Mouse (Mus musculus) C2C12 (cell line): Measurements from ENCODE around the gene Commd1. TPM values are rescaled to one million over a fixed set of nuclear protein-coding genes. Genes with fewer than 3 reads are reported as not detected.

Source experiments
- H3K27me3 ChIP-seq: one replicate; pipeline ENCODE4 v1.6.1; 2011; ENCODE audit not compliant: control insufficient read depth, insufficient read depth, insufficient read length
- H3K36me3 ChIP-seq: one replicate; pipeline ENCODE4 v1.6.1; 2011; ENCODE audit not compliant: control insufficient read depth, insufficient read depth
- H3K4me3 ChIP-seq: one replicate; pipeline ENCODE4 v1.5.1; 2011; ENCODE audit warnings: mild to moderate bottlenecking, control low read depth; ENCODE audit not compliant: poor library complexity, insufficient read depth, severe bottlenecking
- H3K79me2 ChIP-seq: one replicate; pipeline ENCODE4 v1.6.1; 2011; ENCODE audit not compliant: control insufficient read depth, insufficient read depth
- H3K79me3 ChIP-seq: one replicate; pipeline ENCODE4 v1.6.1; 2011; ENCODE audit warnings: low read depth, control low read depth
- H3ac ChIP-seq: one replicate; pipeline ENCODE3; 2011; ENCODE audit warnings: low read depth; ENCODE audit not compliant: control insufficient read depth, insufficient read length
- CEBPB ChIP-seq: IDR thresholded peaks from one replicate; pipeline ENCODE4 v1.6.1; 2011; ENCODE audit warnings: low read depth, mild to moderate bottlenecking, control low read depth, moderate library complexity
- CTCF ChIP-seq: IDR thresholded peaks from one replicate; pipeline ENCODE4 v1.5.1; 2011; ENCODE audit not compliant: control insufficient read depth, insufficient read depth, insufficient read length
- FOSL1 ChIP-seq: IDR thresholded peaks from one replicate; pipeline ENCODE4 v1.8.0; 2011; ENCODE audit warnings: mild to moderate bottlenecking, low read length; ENCODE audit not compliant: poor library complexity, insufficient read depth, severe bottlenecking
- MAX ChIP-seq: IDR thresholded peaks from one replicate; pipeline ENCODE4 v1.6.1; 2011; ENCODE audit warnings: mild to moderate bottlenecking, control low read depth
- MYOD1 ChIP-seq: IDR thresholded peaks from one replicate; pipeline ENCODE4 v1.6.1; 2011; ENCODE audit warnings: low read depth; ENCODE audit not compliant: control insufficient read depth, insufficient read length
- MYOG ChIP-seq: IDR thresholded peaks from one replicate; pipeline ENCODE4 v1.6.1; 2011; ENCODE audit not compliant: control insufficient read depth, insufficient read length; ENCODE audit errors: extremely low read depth
- USF1 ChIP-seq: IDR thresholded peaks from one replicate; pipeline ENCODE4 v1.6.1; 2011; ENCODE audit warnings: low read depth, mild to moderate bottlenecking, control low read depth, moderate library complexity
- polyA plus RNA-seq: library from polyadenylated mRNA; unstranded; fragments of >200 nt; fragmentation: generic; extraction: Trizol; gene quantifications from one replicate; pipeline ENCODE4 v1.2.1, GENCODE M21; 2012; ENCODE audit warnings: missing spikeins

Commd1 gene
- polyA plus RNA-seq, 1 experiment, result 126 TPM

DNA sequence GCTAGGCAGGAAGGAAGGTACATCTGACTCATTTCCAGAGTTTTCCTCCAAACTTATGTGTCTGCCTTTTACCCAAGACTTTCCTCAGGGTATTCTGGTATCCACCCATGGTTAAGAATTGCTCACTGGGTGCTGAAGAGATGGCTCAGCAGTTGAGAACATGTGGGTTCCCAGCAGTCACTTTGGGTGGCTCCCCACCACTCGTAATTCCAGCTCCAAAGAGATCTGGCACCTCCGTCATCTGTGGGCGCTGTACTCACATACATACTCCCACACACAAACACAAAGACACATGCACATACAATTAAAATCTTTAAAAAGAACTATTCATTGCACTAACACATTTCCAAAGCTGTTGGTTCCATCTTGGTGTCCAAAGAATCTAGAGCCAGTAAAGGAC lies 93.0 kb downstream of the Commd1 start:
- H3K79me3 ChIP-seq, result no peaks in the 10 kb centered on the region
- no peak overlapping the region for H3ac ChIP-seq
- TF ChIP-seq MYOD1, result no peak
- no peaks in the 10 kb centered on the region for H3K79me2 ChIP-seq
- H3K36me3 ChIP-seq, result no peaks in the 10 kb centered on the region
- H3K4me3 ChIP-seq, result no peak overlapping the region
- no peaks in the 10 kb centered on the region for H3K27me3 ChIP-seq

- Histone ChIP-seq H3K79me2 (no peaks in the 10 kb centered on the region), H3K79me3 (no peaks in the 10 kb centered on the region), H3K4me3 (no peak overlapping the region), H3K27me3 (no peaks in the 10 kb centered on the region), H3K36me3 (no peaks in the 10 kb centered on the region), H3ac (no peak overlapping the region)
- TF ChIP-seq MYOG (no peak), CEBPB (no peak), MAX (no peak), USF1 (no peak), CTCF (no peak), FOSL1 (no peak), MYOD1 (no peak)
These were observed 95.2 kb downstream of the Commd1 start for GRCm38 (mm10) chr11:22886991-22887390.

DNA sequence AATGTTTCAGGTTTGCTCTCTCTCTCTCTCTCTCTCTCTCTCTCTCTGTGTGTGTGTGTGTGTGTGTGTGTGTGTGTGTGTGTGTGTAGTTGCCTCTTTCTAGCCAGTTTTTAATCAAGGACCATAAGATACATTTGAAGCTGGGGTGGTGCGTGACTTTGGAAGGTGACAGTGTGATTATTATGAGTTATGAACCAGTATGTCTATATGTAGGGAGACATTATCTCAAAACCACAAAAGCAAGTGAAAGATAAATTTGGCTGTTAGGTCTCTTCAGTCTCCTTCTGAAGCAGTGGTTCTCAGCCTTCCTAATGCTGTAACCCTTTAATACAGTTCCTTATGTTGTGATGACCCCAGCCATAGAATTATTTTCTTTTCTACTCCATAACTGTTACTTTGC lies 96.8 kb downstream of the Commd1 start:
- Histone ChIP-seq H3K36me3 (no peaks in the 10 kb centered on the region), H3K4me3 (no peak overlapping the region), H3K79me3 (no peaks in the 10 kb centered on the region), H3ac (no peak overlapping the region), H3K79me2 (no peaks in the 10 kb centered on the region), H3K27me3 (no peaks in the 10 kb centered on the region)
- TF ChIP-seq FOSL1 (no peak), USF1 (no peak), MYOD1 (no peak), MYOG (no peak), CTCF (no peak), CEBPB (no peak), MAX (no peak)

DNA sequence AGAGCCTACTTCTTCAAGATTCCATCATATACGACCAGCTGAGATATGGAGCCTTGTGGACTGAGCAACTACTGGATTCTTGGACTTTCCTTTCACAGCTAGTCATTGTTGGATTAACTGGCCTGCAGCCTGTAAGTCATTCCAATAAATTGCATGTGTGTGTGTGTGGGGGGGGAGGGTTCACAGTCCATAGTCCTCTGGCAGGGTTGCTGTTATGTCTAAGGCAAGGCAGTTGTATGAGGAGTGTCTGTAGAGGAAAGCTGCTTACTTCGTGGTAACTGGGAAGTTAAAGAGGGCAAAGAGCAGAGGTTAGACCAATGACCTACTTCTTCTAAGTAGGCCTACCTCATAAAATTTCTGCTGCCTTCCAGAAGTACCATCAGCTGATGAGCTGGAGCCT lies 98.5 kb downstream of the Commd1 start:
- Histone ChIP-seq H3K4me3 (no peak overlapping the region), H3K27me3 (no peaks in the 10 kb centered on the region), H3K79me3 (no peaks in the 10 kb centered on the region), H3K36me3 (no peaks in the 10 kb centered on the region), H3K79me2 (no peaks in the 10 kb centered on the region), H3ac (no peak overlapping the region)
- TF ChIP-seq CTCF, result no peak
- no peak for TF ChIP-seq FOSL1
- TF ChIP-seq USF1, result no peak
- no peak for TF ChIP-seq CEBPB
- TF ChIP-seq MYOG, result no peak
- no peak for TF ChIP-seq MAX
- no peak for TF ChIP-seq MYOD1

- Histone ChIP-seq H3K79me3 (no peaks in the 10 kb centered on the region), H3K36me3 (no peaks in the 10 kb centered on the region), H3K4me3 (no peak overlapping the region), H3ac (no peak overlapping the region), H3K79me2 (no peaks in the 10 kb centered on the region), H3K27me3 (no peaks in the 10 kb centered on the region)
- TF ChIP-seq CEBPB (no peak), USF1 (no peak), MYOD1 (no peak), FOSL1 (no peak), CTCF (no peak), MYOG (no peak)
These were observed 99.3 kb downstream of the Commd1 start for GRCm38 (mm10) chr11:22882926-22883325.

GRCm38 (mm10) chr11:22880383-22881172 lies 101.6 kb downstream of the Commd1 start:
- H3K36me3 ChIP-seq, result no peaks in the 10 kb centered on the region
- no peak for TF ChIP-seq USF1
- TF ChIP-seq MYOG, result no peak
- TF ChIP-seq CEBPB, result no peak
- no peak for TF ChIP-seq MAX
- no peak for TF ChIP-seq MYOD1
- no peak for TF ChIP-seq FOSL1
- no peak for TF ChIP-seq CTCF

More at GRCm38 (mm10) chr11:22880383-22881172, 101.6 kb downstream of the Commd1 start:
- Histone ChIP-seq H3ac (no peak overlapping the region), H3K79me2 (no peaks in the 10 kb centered on the region), H3K79me3 (no peaks in the 10 kb centered on the region), H3K4me3 (no peak overlapping the region), H3K27me3 (no peaks in the 10 kb centered on the region)
